Mouse (Mus musculus): ENCODE results near the gene 1700034J05Rik. TPM values are rescaled to one million over a fixed set of nuclear protein-coding genes. Genes with fewer than 3 reads are reported as not detected.

Gene 1700034J05Rik
- total RNA-seq (2015; ENCODE audit: low replicate concordance) (not detected in 2 replicates), total RNA-seq (2017; ENCODE audit: low replicate concordance) (not detected in 2 replicates)

DNA sequence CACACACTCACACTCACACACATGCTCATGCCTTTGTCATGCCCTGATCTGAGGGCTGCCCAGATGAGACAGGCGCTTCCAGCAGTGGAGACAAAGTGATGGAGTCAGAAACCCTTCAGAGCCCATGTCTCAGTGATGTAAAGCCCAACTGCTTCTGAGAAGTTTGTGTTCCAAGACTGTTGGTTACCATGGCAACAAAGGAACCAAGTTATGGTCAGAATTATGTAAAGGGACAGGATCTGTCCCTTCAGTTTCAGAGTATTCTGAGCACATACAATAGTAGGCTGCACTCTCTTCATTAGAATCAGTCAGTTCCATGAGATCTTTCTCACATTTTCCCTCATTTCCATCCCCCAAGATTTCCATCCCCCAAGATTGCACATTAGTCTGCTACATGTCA lies at the start of gene 1700034J05Rik:
Gene 1700034J05Rik (minus strand): TSS at position 165 of the 400 bp plus-strand sequence.
- no peak for ATAC-seq (replicated peaks; ENCODE audit: low FRiP score, poor library complexity, severe bottlenecking)

DNA sequence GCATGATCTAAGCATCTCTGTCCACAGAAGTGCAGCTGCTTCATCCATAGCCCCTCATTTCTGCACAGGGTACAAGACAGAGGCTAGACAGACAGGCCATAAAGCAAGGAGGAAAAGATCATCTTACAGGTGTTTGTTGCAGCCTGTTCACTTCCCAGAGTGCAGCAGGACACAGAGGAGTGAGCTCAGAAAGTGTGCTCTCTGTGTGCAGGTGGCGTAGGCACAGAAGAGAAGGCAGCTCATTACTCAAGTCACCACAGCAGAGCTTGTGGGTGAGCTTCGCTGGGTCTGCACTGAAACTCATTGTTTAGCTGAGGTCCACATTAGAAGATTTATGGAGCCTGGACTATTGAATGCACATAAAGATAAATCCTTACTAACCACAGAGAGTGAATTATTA lies 45.5 kb upstream of the 1700034J05Rik start:
- ATAC-seq (replicated peaks; ENCODE audit: low FRiP score, poor library complexity, severe bottlenecking), result no peak

DNA sequence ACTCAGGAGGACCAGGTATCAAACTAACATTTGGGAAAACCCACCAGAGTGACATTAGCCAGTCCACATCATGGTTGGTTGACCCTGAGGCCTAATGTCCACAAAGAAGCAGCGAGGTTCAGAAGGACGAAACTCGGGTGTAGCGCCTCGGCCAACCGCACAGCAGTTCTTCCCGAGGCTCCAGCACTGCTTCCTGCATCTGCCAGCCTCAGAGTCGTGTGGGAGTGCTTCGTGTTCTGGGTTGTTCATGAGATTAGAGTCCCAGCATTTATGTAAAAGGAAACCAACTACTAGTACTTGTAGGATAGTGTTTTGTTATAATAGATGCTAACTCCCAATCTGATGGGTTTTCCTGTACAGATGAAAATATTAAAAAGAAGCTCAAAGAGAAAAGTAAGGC lies 45.1 kb upstream of the 1700034J05Rik start:
- no peak for ATAC-seq (replicated peaks; ENCODE audit: low FRiP score, poor library complexity, severe bottlenecking)

DNA sequence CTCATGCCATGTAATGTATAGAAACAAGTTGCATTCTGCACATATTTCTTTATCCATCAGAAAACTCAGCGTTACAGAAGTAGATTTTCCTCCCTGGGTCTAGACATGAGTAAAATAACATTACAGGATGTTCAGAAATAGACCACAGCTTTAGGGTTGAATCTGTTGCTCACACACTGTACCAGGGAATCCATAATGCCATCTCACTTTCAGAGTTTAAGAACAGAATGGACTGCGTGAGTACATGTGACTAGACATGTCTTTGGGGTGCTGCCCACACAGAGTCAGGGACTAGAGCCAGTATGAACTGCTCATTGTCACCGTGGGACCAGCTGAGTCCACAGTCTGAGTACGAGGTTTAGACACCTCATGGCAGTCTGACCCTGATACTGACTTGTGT lies 44.5 kb upstream of the 1700034J05Rik start:
- ATAC-seq (replicated peaks; ENCODE audit: low FRiP score, poor library complexity, severe bottlenecking), result no peak

DNA sequence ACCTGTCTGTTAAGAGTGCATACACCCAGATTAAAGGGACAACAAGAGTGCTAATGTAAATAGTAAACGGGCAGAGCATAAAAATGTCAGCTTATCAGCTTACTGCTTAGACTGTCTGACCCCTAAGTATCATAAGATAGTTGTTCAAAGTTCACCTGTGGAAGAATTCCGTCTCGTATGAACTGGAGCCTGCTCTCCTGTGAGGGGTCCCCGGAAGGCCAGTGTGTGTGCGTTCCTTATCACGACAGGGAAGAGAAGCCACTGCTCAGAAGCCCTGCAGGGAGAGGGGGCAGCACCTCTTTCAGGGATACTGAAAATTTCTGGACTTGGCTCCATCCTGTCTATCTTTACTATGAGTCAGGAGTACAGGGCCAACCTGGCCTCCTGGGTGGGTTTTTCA lies 42.8 kb upstream of the 1700034J05Rik start:
- ATAC-seq (replicated peaks; ENCODE audit: low FRiP score, poor library complexity, severe bottlenecking), result no peak

DNA sequence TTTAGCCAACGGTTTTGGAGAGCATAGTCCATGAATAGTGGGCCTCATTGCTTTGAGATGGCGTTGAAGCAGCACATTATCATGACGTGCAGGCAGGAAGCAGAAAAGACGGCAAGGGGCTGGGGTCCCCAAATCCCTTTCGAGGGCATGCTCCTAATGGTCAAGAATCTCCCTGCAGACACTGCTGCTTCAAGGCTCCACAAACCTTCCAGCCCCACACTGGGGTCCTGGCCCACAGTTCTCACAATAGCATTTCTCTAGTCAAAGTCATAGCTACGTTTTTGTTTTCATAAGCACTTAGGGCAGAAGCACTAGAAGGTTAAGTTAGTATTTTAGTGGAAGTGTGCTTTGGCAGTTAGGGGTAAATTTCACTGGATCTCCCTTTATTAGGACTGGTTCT lies 41.7 kb upstream of the 1700034J05Rik start:
- no peak for ATAC-seq (replicated peaks; ENCODE audit: low FRiP score, poor library complexity, severe bottlenecking)

DNA sequence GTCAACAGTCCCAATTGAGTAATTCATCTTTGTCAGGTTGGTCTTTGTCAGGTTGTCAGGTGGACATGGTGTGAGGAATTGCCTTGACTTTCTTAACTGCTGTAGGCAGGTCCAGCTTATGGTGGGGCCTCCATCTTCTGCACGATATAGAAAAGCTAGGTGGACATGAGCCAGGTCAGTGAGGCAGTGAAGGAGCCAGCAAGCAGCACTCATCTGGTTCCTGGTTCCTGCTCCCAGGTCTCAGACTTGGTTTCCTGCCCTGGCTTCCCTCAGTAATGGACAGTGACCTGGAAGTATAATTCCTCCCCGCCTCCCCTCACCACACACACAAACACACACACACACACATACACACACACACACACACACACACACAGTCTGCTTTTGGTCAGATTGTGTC lies 41.2 kb upstream of the 1700034J05Rik start:
- ATAC-seq (replicated peaks; ENCODE audit: low FRiP score, poor library complexity, severe bottlenecking), result no peak

DNA sequence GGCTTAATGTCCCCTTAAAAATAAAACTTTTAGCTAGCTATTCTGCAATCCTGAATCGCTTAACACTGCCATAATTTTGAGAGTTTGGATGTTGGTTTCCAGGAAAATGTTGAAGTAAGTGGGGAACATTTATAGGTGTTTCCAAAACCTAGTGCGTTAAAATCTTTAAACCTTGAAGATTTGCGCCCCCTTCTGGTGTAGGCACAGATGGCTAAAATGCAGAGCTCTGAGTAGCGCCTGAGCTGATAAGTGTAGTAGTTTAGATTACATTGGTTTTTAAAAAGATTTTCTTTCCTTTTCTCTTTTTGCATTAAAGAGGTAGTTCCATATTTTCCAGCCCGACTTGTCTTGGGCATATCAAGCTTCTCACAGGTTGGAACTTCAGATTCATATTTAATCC lies 40.0 kb upstream of the 1700034J05Rik start:
- ATAC-seq (replicated peaks; ENCODE audit: low FRiP score, poor library complexity, severe bottlenecking), result no peak

DNA sequence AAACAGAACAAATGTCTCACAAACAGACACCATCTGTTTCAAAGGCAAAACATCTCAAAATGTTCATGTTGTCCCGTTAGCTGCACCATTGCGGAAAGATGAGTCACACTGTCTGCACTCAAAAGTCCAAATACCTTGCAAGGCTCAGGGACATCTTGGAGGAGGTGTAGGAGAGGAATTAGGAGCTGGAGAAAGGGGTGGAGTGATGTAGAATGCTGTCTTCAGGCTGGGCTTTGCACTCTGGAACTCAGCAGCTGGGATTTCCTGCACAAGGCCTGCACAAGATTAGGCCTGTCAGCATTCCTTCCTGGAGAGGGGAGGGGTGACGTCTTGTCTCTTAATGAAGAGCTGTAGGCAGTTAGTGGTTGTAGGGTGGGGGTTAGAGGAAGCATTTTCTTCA lies 30.3 kb upstream of the 1700034J05Rik start:
- no peak for ATAC-seq (replicated peaks; ENCODE audit: low FRiP score, poor library complexity, severe bottlenecking)

DNA sequence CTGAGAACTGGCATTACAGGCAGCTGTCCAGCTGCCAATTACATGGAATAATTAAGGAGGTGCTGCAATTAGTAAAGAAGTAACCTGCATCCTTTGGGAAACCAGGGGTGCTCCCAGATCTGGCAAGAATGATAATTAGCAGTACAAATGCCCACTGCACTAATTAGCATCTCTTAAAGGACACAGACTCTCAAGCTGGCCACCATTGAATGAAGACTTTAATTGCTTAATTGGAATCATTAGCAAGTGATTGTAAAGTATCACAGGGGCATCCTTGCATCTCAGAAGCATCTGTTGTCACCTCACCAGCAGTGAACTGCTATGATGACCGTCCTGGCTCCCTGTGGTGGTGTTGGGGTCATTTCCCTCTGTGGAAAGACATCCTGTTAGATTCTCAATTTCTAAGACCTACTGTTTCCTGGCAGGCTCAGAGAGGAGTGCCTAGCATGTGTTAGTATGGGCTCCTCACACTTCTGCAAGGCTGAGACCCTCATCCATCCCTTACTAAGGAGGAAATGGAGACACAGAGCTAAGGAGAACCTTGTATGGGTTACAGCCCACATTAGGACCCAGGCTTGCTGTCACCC lies 27.1 kb upstream of the 1700034J05Rik start:
- no peak for ATAC-seq (replicated peaks; ENCODE audit: low FRiP score, poor library complexity, severe bottlenecking)

DNA sequence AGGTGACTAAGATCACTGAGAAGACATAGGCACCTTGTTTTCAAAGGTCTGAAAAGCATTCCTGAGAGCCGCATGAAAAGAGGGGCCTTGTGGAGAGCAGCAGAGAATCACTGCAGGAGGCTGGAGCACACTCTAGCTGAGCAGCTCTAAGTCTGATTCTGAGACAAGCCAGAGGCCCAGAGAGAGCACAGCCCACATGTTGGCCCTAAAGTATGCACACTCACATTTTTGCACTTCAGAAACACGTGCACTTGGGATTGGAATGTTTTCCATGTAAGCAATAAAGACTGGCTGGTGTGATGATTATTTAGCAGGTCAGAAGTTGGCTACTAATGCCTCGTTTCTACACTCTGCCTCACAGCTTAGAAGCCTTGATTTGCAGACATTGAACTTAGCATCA lies 25.7 kb upstream of the 1700034J05Rik start:
- no peak for ATAC-seq (replicated peaks; ENCODE audit: low FRiP score, poor library complexity, severe bottlenecking)

DNA sequence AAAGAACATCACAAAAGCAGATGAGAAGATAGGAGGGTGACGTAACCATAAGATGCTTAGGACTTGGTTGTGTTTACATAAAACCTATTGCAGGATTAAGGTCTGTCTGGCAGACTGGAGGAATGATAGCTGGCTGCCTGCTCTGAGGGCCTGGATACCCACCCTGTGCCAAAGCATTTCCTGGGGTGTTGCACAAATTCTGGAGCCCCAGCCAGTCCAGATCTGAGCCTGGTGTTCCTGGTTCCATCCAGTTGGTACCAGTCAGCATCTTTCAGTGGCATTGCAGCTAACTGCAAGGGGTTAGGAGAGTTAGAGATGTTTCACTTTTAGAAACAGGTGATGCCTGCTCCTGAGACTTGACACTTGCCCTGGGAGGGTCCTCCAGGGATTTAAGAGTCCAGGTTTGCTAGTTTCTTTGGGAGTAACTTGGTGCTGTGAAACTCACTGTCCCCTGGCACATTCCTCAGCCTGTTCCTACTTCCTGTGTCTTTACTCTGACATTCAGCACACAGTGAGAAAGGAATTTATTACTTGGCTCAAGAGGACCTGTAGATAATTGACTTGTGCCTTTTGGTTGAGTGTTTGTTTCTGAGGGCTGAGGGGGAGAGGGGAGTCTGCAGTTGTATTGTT lies 25.0 kb upstream of the 1700034J05Rik start:
- no peak for ATAC-seq (replicated peaks; ENCODE audit: low FRiP score, poor library complexity, severe bottlenecking)

DNA sequence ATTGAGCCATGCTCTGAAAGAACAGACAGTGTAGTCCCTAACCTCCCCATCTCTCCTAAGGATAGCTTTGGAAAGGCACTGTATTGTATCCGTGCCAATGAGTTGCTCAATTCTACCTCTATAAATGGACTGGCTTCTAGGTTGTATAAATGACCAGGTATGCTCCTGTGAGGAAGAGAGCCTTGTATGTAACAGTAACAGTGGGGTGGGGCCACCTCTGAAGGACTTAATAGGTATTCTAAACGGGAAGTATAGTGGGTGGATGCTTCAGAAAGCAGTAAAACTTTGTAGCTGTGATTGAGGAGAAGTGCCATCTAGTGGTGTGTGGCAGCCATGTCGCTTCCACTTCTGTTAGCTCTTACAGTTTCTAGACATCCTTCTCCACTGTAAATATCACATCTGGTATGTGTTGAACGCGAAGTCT lies 24.5 kb upstream of the 1700034J05Rik start:
- no peak for ATAC-seq (replicated peaks; ENCODE audit: low FRiP score, poor library complexity, severe bottlenecking)

DNA sequence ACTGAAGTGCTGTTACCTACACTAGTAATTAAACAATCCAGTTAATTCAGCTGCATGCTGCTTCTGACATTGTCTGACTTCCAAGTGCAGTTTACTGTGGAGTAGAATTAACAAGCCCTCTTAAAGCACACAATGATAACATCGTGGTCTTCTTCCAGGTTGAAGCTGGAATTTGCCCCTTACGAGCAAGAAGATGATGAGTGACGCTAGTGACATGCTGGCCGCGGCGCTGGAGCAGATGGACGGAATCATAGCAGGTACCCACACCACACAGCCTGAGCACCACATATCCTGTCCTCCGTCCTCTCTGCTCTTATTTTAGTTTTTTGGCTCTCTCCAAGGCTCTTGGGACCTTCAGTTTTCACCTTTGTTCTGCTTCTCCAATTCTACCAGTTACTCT lies 22.2 kb upstream of the 1700034J05Rik start:
- no peak for ATAC-seq (replicated peaks; ENCODE audit: low FRiP score, poor library complexity, severe bottlenecking)

DNA sequence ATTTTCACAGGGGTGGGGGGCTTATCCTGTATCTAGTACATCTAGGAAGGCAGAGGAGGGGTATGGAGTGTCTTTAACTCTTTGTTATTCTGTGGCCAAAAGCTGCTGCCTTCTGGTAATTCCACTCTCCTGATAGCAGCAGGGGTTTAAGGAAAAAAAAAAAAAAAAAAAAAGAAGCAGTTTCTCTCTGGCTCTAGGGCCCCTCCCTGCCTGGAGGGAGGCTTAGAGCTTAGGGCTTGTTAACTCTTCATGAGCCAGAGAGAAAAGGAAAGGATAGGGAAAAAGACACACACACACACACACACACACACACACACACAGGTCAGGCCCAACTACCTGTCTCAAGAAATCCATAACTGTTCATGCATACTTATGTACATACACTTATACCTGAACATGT lies 19.6 kb upstream of the 1700034J05Rik start:
- ATAC-seq (replicated peaks; ENCODE audit: low FRiP score, poor library complexity, severe bottlenecking), result no peak

DNA sequence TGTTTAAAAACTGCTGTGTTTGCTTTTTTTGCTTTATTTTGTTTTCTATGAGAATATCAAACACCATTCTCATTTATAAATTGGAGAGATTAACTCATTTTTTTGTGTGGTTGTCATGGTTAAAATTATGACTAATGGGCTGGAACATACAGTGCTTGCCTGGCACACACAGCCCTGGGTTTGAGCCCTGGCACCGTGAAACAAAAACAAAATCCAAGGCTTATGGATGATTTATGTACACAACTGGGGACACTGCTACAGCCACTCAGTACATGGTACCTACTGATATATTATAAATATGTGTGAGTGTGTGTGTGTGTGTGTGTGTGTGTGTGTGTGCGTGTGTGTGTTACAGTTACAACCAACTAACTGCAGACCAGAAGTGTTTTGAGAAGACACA lies 19.2 kb upstream of the 1700034J05Rik start:
- no peak for ATAC-seq (replicated peaks; ENCODE audit: low FRiP score, poor library complexity, severe bottlenecking)

DNA sequence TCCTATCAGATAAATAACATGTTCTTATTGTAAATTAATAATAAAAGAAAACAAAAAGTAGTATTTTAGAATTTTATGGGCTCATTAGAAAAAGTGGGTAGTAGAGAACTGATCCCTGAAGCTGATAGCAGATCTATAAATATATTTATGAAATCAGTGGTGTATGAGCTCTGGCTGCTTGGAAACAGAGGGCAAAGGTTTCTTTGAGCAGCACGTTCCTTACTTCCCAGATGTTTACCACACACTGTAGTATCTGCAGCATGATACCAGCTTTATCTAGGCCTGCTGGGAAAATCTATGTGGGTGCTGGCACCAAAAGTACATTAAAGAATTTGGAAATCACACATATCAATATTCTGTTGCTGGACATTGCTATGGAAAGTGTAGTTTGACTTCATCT lies 18.5 kb upstream of the 1700034J05Rik start:
- ATAC-seq (replicated peaks; ENCODE audit: low FRiP score, poor library complexity, severe bottlenecking), result no peak

DNA sequence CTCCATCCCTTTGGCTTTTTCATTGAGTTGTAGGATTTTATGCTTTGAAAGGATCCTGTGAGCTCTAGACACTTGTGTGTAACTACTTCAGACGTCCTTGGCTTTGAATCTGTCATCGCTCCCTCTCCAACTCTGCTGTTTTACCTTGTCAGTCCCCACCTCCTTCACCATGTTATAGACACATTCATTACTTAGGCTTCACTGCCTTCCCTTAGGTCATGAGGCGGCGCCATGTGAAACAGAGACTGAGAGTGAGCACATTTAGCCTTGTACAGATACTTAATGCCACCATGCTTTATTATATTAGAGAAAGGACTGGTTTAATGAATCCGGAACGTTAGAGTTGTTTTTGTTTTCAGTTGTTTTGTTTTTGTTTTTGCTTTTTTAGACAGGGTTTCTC lies 17.8 kb upstream of the 1700034J05Rik start:
- ATAC-seq (replicated peaks; ENCODE audit: low FRiP score, poor library complexity, severe bottlenecking), result no peak

DNA sequence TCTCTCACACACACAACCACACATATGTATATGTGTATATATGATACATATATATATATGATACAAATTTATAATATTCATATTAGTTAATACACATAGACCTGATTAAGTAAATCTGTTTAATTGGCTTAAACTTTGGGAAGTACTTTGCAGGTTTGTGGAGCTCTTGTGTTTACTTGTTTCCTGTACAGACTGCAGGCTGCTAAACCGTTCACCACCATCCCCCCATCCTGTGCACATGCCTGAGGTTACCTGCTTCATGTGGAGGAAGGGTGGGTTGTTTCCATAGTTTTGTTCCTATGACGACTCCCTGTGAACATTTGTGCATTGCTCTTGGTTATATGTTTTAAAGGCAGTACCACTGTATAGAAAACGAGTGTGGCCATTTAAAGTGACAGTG lies 17.1 kb upstream of the 1700034J05Rik start:
- no peak for ATAC-seq (replicated peaks; ENCODE audit: low FRiP score, poor library complexity, severe bottlenecking)

DNA sequence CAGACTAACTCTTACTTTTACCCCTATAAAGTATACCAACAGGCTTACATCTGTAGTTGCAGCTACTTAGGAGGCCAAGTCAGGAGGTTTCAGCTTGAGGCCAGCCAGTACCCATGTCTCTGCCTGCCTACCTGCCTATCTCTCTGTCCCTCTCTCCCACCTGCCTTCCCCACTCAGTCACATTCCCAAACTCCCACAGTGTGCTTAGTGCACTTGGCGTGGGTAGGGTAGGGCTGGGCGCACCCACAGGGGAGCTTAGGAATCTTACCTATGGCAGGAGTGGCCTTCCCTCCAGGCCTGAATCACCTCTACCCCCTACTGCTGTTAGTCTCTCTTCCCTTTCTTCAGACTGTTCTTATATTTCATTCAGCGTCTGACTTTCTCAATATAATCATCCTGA lies 16.6 kb upstream of the 1700034J05Rik start:
- no peak for ATAC-seq (replicated peaks; ENCODE audit: low FRiP score, poor library complexity, severe bottlenecking)

DNA sequence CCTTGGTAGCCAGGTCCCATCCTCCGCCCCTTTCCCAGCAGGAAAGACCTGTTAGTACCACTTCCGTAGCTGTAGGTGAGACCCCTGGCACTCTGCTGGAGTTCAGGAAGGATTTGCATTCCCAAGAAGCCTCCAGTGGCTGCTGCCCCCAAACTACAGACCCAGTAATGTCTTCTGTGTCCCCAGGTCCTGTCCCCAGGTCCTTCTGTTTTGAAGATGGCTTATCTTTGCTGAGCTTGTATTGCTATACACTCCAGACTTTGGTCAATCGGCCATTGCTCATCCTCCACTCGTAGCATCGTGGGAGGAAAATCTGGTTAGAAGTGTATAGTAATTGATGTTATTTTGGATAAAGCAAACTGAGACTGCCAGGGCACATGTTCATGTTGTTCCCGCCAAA lies 13.6 kb upstream of the 1700034J05Rik start:
- ATAC-seq (replicated peaks; ENCODE audit: low FRiP score, poor library complexity, severe bottlenecking), result no peak

DNA sequence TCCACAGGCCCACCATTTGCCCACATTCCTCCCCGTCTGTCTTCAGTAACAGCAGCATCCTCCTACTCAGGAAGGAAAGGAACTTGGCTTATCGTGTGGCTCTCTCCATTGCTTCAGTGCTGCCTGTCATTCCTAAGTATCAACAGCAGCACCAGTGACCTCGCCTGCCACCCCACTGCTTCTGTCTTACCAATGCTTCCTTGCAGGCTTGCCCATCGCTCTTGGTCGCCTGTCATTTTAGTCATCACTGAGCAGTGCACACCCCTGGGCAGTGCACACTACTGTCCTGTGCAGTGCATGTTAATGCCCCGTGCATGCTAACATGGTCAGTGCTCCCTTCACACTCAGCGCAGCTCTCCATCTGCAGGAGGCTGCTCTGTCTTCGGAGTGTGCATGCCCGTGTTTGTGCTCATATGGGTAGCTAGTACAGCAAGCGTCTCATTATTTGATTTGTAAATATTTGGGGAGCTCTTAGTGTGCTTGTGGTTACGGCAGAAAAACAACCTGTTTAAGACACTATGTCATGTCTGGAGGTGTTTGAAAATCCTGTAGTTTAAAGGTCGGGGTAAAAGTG lies 12.3 kb upstream of the 1700034J05Rik start:
- no peak for ATAC-seq (replicated peaks; ENCODE audit: low FRiP score, poor library complexity, severe bottlenecking)

Data from erythroblast, adult 5-6 weeks (primary cell).